Mouse (Mus musculus): ENCODE data around the gene Zmat5. TPM values are rescaled to one million over a fixed set of nuclear protein-coding genes. Genes with fewer than 3 reads are reported as not detected.

The Zmat5 gene
- polyA plus RNA-seq, 1 experiment from 2014 or later = 66.6 TPM

DNA sequence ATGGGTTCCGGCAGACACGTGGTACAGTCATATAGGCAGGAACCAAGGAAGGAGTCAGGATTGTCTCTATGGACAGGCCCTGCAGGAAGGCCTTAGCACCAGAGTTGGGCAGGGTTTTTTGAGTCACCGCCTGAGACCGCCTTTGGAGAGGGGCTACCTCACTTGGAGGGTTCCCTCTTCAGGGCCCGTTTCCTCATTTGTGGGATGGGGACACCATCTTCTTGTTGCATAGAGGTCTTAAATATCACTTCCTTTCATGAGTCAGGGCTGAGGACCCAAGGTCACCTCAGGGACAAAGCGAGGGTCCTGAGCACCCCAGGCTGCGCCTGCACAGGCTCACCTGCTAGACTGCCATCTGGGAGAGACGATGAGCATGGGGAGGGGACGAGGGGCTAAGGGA lies 52.0 kb downstream of the Zmat5 start:
- Histone ChIP-seq H3K27me3 (ENCODE audit: control insufficient read depth, insufficient read depth, low read length) (no peaks in the 10 kb centered on the region; the same call in 1 of the 2 replicates), H3K4me2 (ENCODE audit: low read depth, low read length) (no peak overlapping the region), H3K4me1 (ENCODE audit: control insufficient read depth, insufficient read depth, low read length) (no peaks in the 10 kb centered on the region), H3K9ac (replicated peaks; ENCODE audit: low read length) (no peak overlapping the region), H3K36me3 (replicated peaks; ENCODE audit: control insufficient read depth, insufficient read depth, low read depth, low read length) (no peaks in the 10 kb centered on the region), H3K4me3 (ENCODE audit: low read depth, low read length) (no peak overlapping the region), H3K9me3 (replicated peaks; ENCODE audit: control insufficient read depth, low read length) (no peaks in the 10 kb centered on the region), H3K27ac (replicated peaks; ENCODE audit: low read depth, low read length) (no peak overlapping the region)
- DNase-seq (ENCODE audit: low spot score) = no peak
- ATAC-seq (replicated peaks; ENCODE audit: insufficient number of reproducible peaks, low FRiP score, low TSS enrichment, low read depth) = no peak
- WGBS = 80% methylated on average over 9 of the region's 9 CpGs

DNA sequence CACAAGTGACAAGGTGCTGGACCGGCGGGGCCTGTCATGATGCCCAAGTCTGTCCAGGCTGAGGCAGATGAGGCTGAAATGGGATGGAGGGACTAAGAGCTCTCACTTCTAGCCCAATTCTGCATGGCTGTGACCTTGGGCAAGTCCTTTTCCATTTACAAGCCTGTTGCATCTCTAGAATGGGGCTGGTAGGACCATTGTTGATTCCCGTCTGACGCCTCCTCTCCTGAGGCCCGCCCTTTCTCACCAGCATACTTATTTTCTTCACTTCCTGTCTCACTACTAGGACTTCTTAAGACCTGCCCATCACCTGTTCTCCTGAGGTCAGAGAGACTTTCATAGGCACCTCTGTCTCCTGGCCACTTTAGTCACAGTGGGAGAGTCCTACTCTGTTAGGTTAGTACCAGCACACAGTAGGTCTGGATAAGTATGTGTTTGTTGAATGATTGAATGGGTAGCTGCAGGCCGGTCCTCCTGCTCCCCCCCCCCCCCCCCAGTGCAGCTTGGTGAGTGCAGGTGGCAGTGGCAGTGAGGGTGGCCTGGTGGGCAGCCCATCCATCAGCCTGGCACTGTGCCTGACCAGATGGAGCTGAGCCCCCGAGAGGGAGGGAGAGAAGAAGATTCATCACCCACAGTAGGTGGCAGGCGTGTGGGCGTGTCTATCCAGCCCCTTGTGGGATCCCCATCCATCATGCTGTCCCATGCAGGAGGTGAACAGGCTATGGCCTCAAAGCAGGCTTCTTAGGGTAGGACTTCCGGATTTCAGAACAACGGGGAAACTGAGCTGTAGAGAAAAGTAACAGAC lies 52.7 kb downstream of the Zmat5 start:
- 70% methylated on average over 11 of the region's 11 CpGs for WGBS
- Histone ChIP-seq H3K4me2 (ENCODE audit: low read depth, low read length) (no peak overlapping the region), H3K4me1 (ENCODE audit: control insufficient read depth, insufficient read depth, low read length) (no peaks in the 10 kb centered on the region), H3K4me3 (ENCODE audit: low read depth, low read length) (no peak overlapping the region), H3K9me3 (replicated peaks; ENCODE audit: control insufficient read depth, low read length) (no peaks in the 10 kb centered on the region), H3K27me3 (ENCODE audit: control insufficient read depth, insufficient read depth, low read length) (no peaks in the 10 kb centered on the region; the same call in 1 of the 2 replicates), H3K27ac (replicated peaks; ENCODE audit: low read depth, low read length) (no peak overlapping the region), H3K9ac (replicated peaks; ENCODE audit: low read length) (no peak overlapping the region), H3K36me3 (replicated peaks; ENCODE audit: control insufficient read depth, insufficient read depth, low read depth, low read length) (no peaks in the 10 kb centered on the region)
- no peak for DNase-seq (ENCODE audit: low spot score)
- ATAC-seq (replicated peaks; ENCODE audit: insufficient number of reproducible peaks, low FRiP score, low TSS enrichment, low read depth) = no peak

DNA sequence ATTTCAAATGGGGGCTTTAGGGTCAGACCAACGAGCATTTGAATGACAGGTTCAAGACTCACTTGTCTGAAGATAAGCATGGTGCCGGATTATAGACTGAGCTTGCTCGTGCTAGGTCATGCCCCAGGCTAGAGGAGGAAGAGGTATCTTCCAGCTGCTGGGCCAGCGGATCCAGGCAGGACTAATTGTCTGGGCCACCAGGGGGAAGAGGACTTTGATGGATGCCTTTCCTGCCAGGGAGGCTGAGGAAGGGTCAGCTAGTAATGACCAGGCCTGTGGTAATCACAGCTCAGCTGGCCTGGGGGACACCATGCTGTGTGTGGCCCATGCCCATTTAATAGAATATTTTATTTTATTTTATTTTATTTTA lies 53.3 kb downstream of the Zmat5 start:
- no peak for ATAC-seq (replicated peaks; ENCODE audit: insufficient number of reproducible peaks, low FRiP score, low TSS enrichment, low read depth)
- DNase-seq (ENCODE audit: low spot score) = no peak
- no peak overlapping the region for H3K27ac ChIP-seq (replicated peaks; ENCODE audit: low read depth, low read length)
- WGBS = 37% methylated on average over 4 of the region's 4 CpGs
- H3K4me3 ChIP-seq (ENCODE audit: low read depth, low read length) = no peak overlapping the region
- H3K27me3 ChIP-seq (ENCODE audit: control insufficient read depth, insufficient read depth, low read length) = no peaks in the 10 kb centered on the region; the same call in 1 of the 2 replicates
- no peak overlapping the region for H3K4me2 ChIP-seq (ENCODE audit: low read depth, low read length)
- no peak overlapping the region for H3K9ac ChIP-seq (replicated peaks; ENCODE audit: low read length)
- H3K4me1 ChIP-seq (ENCODE audit: control insufficient read depth, insufficient read depth, low read length) = no peaks in the 10 kb centered on the region
- no peaks in the 10 kb centered on the region for H3K9me3 ChIP-seq (replicated peaks; ENCODE audit: control insufficient read depth, low read length)
- H3K36me3 ChIP-seq (replicated peaks; ENCODE audit: control insufficient read depth, insufficient read depth, low read depth, low read length) = no peaks in the 10 kb centered on the region

DNA sequence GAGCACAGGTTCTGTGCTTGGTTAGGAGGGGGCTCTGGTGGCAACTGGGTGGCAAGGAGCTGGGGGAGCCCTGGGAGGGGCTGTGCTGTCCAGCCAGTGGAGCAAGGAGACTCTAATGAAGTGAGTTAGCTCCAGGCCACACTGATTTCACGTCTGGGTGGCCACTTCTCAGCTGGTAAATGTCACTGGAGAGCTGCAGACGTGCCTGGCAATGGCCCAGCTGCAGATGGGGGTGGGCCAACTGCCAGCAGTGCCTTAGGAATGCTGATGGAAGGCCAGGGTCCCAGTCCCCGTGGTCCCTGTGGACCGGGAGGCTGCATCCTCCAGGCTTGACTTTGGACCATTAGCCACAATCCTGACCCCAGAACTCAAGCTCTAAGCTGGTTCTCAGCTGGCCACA lies 56.0 kb downstream of the Zmat5 start:
- no peak overlapping the region for H3K4me2 ChIP-seq (ENCODE audit: low read depth, low read length)
- H3K27ac ChIP-seq (replicated peaks; ENCODE audit: low read depth, low read length) = no peak overlapping the region
- H3K9me3 ChIP-seq (replicated peaks; ENCODE audit: control insufficient read depth, low read length) = no peaks in the 10 kb centered on the region
- no peaks in the 10 kb centered on the region for H3K36me3 ChIP-seq (replicated peaks; ENCODE audit: control insufficient read depth, insufficient read depth, low read depth, low read length)
- WGBS = 23% methylated on average over 4 of the region's 4 CpGs
- no peak overlapping the region for H3K9ac ChIP-seq (replicated peaks; ENCODE audit: low read length)
- DNase-seq (ENCODE audit: low spot score) = no peak
- no peak for ATAC-seq (replicated peaks; ENCODE audit: insufficient number of reproducible peaks, low FRiP score, low TSS enrichment, low read depth)
- peaks cover 2% of the 10 kb centered on the region; the same call in 1 of the 2 replicates for H3K27me3 ChIP-seq (ENCODE audit: control insufficient read depth, insufficient read depth, low read length)
- H3K4me3 ChIP-seq (ENCODE audit: low read depth, low read length) = no peak overlapping the region
- no peaks in the 10 kb centered on the region for H3K4me1 ChIP-seq (ENCODE audit: control insufficient read depth, insufficient read depth, low read length)

DNA sequence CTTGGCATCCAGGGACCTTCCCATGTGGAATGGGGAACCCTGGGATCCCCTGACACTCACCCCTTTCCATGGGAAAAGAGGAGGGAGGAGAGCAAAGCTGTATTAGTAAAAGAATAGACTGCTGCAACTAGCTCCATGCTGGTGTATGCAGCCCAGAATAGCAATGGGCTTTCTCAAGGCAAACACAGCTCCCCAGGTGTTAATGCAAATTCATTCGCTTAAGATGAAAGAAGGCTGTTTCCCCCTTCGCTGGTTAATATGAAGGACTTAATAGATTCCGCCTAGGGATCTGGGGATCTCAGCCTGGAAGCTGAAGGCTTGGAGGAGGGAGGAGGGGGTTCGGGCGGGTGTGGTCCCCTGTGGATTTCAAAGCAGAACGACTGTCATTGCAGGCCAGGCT lies 57.5 kb downstream of the Zmat5 start:
- H3K9me3 ChIP-seq (replicated peaks; ENCODE audit: control insufficient read depth, low read length) = no peaks in the 10 kb centered on the region
- no peak overlapping the region for H3K9ac ChIP-seq (replicated peaks; ENCODE audit: low read length)
- H3K27ac ChIP-seq (replicated peaks; ENCODE audit: low read depth, low read length) = no peak overlapping the region
- H3K4me3 ChIP-seq (ENCODE audit: low read depth, low read length) = no peak overlapping the region
- no peaks in the 10 kb centered on the region for H3K36me3 ChIP-seq (replicated peaks; ENCODE audit: control insufficient read depth, insufficient read depth, low read depth, low read length)
- peaks cover 2% of the 10 kb centered on the region; the same call in 1 of the 2 replicates for H3K27me3 ChIP-seq (ENCODE audit: control insufficient read depth, insufficient read depth, low read length)
- DNase-seq (ENCODE audit: low spot score) (no peak), ATAC-seq (replicated peaks; ENCODE audit: insufficient number of reproducible peaks, low FRiP score, low TSS enrichment, low read depth) (no peak)
- no peak overlapping the region for H3K4me2 ChIP-seq (ENCODE audit: low read depth, low read length)
- 8% methylated on average over 6 of the region's 6 CpGs for WGBS
- H3K4me1 ChIP-seq (ENCODE audit: control insufficient read depth, insufficient read depth, low read length) = no peaks in the 10 kb centered on the region

DNA sequence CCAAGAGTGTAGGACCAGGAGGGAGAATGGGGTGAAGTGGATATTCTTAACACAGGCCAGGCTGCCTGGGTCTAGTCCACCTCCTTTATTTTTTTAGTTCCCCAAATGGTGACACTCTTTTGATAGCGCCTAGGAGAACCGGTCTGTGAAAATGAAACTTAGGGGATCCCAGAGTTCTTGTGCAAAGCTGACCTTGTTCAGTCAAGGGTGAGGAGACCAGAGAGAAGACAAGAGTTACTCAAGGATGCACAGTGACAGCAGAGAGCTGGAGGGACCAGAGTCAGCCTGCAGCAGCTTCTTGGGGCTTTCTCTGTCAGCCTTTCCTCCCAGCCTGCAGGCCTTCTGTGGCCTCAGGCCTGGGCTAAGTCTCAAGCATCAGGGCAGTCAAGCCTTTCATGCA lies 58.0 kb downstream of the Zmat5 start:
- peaks cover 2% of the 10 kb centered on the region; the same call in 1 of the 2 replicates for H3K27me3 ChIP-seq (ENCODE audit: control insufficient read depth, insufficient read depth, low read length)
- 12% methylated on average over 2 of the region's 2 CpGs for WGBS
- no peaks in the 10 kb centered on the region for H3K9me3 ChIP-seq (replicated peaks; ENCODE audit: control insufficient read depth, low read length)
- no peaks in the 10 kb centered on the region for H3K4me1 ChIP-seq (ENCODE audit: control insufficient read depth, insufficient read depth, low read length)
- no peak overlapping the region for H3K4me3 ChIP-seq (ENCODE audit: low read depth, low read length)
- no peak overlapping the region for H3K4me2 ChIP-seq (ENCODE audit: low read depth, low read length)
- H3K27ac ChIP-seq (replicated peaks; ENCODE audit: low read depth, low read length) = no peak overlapping the region
- no peak for ATAC-seq (replicated peaks; ENCODE audit: insufficient number of reproducible peaks, low FRiP score, low TSS enrichment, low read depth)
- DNase-seq (ENCODE audit: low spot score) = no peak
- H3K36me3 ChIP-seq (replicated peaks; ENCODE audit: control insufficient read depth, insufficient read depth, low read depth, low read length) = no peaks in the 10 kb centered on the region
- H3K9ac ChIP-seq (replicated peaks; ENCODE audit: low read length) = no peak overlapping the region

DNA sequence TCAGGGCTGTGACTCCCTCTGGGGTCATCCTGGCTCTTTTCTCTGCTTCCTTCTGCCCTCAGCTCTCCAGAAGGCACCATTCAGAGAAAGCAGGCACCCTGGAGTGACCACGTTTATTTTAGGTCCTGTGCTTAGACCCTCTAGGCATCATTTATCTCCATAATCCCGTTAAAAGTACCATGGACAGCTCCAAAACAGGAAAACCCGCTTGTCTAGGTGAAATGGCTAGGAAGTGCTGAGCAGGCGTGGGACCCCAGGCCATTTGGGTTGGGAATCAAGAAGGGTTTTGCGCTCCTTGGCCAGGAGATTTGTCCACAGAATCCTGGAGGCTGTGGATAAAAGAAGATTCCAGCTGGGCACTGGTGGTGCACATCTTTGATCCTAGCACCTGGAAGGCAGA lies 59.2 kb downstream of the Zmat5 start:
- Histone ChIP-seq H3K36me3 (replicated peaks; ENCODE audit: control insufficient read depth, insufficient read depth, low read depth, low read length) (no peaks in the 10 kb centered on the region), H3K27me3 (ENCODE audit: control insufficient read depth, insufficient read depth, low read length) (peaks cover 2% of the 10 kb centered on the region; the same call in 1 of the 2 replicates), H3K4me3 (ENCODE audit: low read depth, low read length) (no peak overlapping the region), H3K27ac (replicated peaks; ENCODE audit: low read depth, low read length) (no peak overlapping the region), H3K9ac (replicated peaks; ENCODE audit: low read length) (no peak overlapping the region), H3K9me3 (replicated peaks; ENCODE audit: control insufficient read depth, low read length) (no peaks in the 10 kb centered on the region), H3K4me1 (ENCODE audit: control insufficient read depth, insufficient read depth, low read length) (no peaks in the 10 kb centered on the region), H3K4me2 (ENCODE audit: low read depth, low read length) (no peak overlapping the region)
- ATAC-seq (replicated peaks; ENCODE audit: insufficient number of reproducible peaks, low FRiP score, low TSS enrichment, low read depth) (no peak), DNase-seq (ENCODE audit: low spot score) (peak; percentile 75)
- 12% methylated on average over 5 of the region's 5 CpGs for WGBS

DNA sequence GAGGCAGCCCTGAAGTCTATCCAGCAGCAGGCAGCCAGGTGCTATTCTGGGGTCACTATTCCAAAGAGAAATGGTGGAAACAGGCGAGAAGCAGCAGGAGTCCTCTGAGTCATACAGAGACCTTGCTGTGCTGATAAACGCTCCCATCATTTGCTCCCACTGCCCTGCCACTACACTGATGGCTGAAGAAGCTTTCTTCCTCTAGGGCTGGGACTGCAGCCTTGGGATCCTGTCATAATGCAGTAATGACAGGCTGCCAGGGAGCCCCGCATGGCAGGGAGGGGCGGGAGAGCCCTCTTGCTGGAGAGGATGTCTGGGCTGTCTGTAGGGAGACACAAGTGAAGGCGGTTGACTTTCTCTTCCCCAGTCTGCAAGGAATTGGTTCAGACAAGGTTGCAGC lies 60.0 kb downstream of the Zmat5 start:
- 61% methylated on average over 5 of the region's 5 CpGs for WGBS
- no peak overlapping the region for H3K4me2 ChIP-seq (ENCODE audit: low read depth, low read length)
- H3K4me3 ChIP-seq (ENCODE audit: low read depth, low read length) = no peak overlapping the region
- H3K9ac ChIP-seq (replicated peaks; ENCODE audit: low read length) = no peak overlapping the region
- ATAC-seq (replicated peaks; ENCODE audit: insufficient number of reproducible peaks, low FRiP score, low TSS enrichment, low read depth) = no peak
- no peaks in the 10 kb centered on the region for H3K36me3 ChIP-seq (replicated peaks; ENCODE audit: control insufficient read depth, insufficient read depth, low read depth, low read length)
- no peaks in the 10 kb centered on the region for H3K4me1 ChIP-seq (ENCODE audit: control insufficient read depth, insufficient read depth, low read length)
- H3K27me3 ChIP-seq (ENCODE audit: control insufficient read depth, insufficient read depth, low read length) = peaks cover 2% of the 10 kb centered on the region; the same call in 1 of the 2 replicates
- no peak overlapping the region for H3K27ac ChIP-seq (replicated peaks; ENCODE audit: low read depth, low read length)
- DNase-seq (ENCODE audit: low spot score) = no peak
- H3K9me3 ChIP-seq (replicated peaks; ENCODE audit: control insufficient read depth, low read length) = no peaks in the 10 kb centered on the region

Measured in embryonic facial prominence, embryonic 11.5 days (tissue).